Mouse (Mus musculus) limb, embryonic 14.5 days (tissue): ENCODE results near the gene Cryz. TPM values are rescaled to one million over a fixed set of nuclear protein-coding genes. Genes with fewer than 3 reads are reported as not detected.
A peak's percentile ranks its signal among the peaks of the same experiment; 100 is the strongest.

ENCODE experiments used
- ATAC-seq: fragments of 200-750 bp; cut with Nextera tagmentation; 2 replicates; pipeline ENCODE4 v1.8.0; 2017; ENCODE audit warnings: low read depth, moderate number of reproducible peaks, moderate TSS enrichment; ENCODE audit not compliant: low FRiP score
- DNase-seq: peaks from one replicate; pipeline ENCODE4 v3.0.0-alpha.2; 2015; ENCODE audit warnings: low spot score
- H3K27ac ChIP-seq: fragments of 300-500 bp; sonication (generic); replicated peaks from 2 replicates; pipeline ENCODE4 v1.5.1; 2014; ENCODE audit warnings: low read depth, mild to moderate bottlenecking, low read length, moderate library complexity, mixed read lengths
- H3K27me3 ChIP-seq: fragments of 300-500 bp; sonication (generic); 2 replicates; pipeline ENCODE4 v1.6.1; 2014; ENCODE audit warnings: low read length, mixed read lengths; ENCODE audit not compliant: control insufficient read depth, insufficient read depth
- H3K36me3 ChIP-seq: fragments of 300-500 bp; sonication (generic); 2 replicates; pipeline ENCODE4 v1.6.1; 2014; ENCODE audit warnings: mild to moderate bottlenecking, low read length, moderate library complexity, mixed read lengths; ENCODE audit not compliant: control insufficient read depth, insufficient read depth
- H3K4me1 ChIP-seq: fragments of 300-500 bp; sonication (generic); 2 replicates; pipeline ENCODE4 v1.6.1; 2014; ENCODE audit warnings: antibody characterized with exemption, low read length, mixed read lengths; ENCODE audit not compliant: control insufficient read depth, insufficient read depth
- H3K4me2 ChIP-seq: fragments of 300-500 bp; sonication (generic); replicated peaks from 2 replicates; pipeline ENCODE4 v1.6.1; 2014; ENCODE audit warnings: low read depth, mild to moderate bottlenecking, low read length, moderate library complexity; ENCODE audit not compliant: severe bottlenecking
- H3K4me3 ChIP-seq: fragments of 300-500 bp; sonication (generic); replicated peaks from 2 replicates; pipeline ENCODE4 v1.5.1; 2014; ENCODE audit warnings: low read length
- H3K9ac ChIP-seq: fragments of 300-500 bp; sonication (generic); 2 replicates; pipeline ENCODE4 v1.6.1; 2014; ENCODE audit warnings: mild to moderate bottlenecking, low read depth, low read length, moderate library complexity; ENCODE audit not compliant: severe bottlenecking
- H3K9me3 ChIP-seq: fragments of 300-500 bp; sonication (generic); 2 replicates; pipeline ENCODE4 v1.6.1; 2016; ENCODE audit warnings: low read length; ENCODE audit not compliant: control insufficient read depth
- POLR2A ChIP-seq: fragments of 200-500 bp; IDR thresholded peaks from 2 replicates; pipeline ENCODE4 v1.8.0; 2012; ENCODE audit warnings: inconsistent platforms, mild to moderate bottlenecking, moderate library complexity, borderline replicate concordance; ENCODE audit not compliant: insufficient read depth, insufficient read length; ENCODE audit errors: extremely low read depth
- WGBS: fragments of 180-500 bp; shearing (Covaris S2); extraction: QIAGEN DNeasy Blood & Tissue Kit; methylation state at CpG from one replicate; pipeline ENCODE4 v1.1.7; 2014; 5-methylcytosine and 5-hydroxymethylcytosine counted together
- polyA plus RNA-seq, 2 experiments: library from polyadenylated mRNA; depleted of rRNA in 1 of 2; stranded (reverse) in 1 of 2; unstranded in 1 of 2; fragments of >200 nt; fragmentation: Nextera tagmentation in 1 of 2; extraction: Ambion mirVana in 1 of 2; gene quantifications; 2 replicates each; pipeline versions ENCODE4 v1.2.1 to v1.2.3; 2012 to 2014

Gene Cryz
- polyA plus RNA-seq, 2 experiments, result 15.3 to 18.6 TPM

GRCm38 (mm10) chr3:154562192-154562591 lies 34.3 kb upstream of the Cryz start:
- Histone ChIP-seq H3K27me3 (no peaks in the 10 kb centered on the region), H3K36me3 (no peaks in the 10 kb centered on the region), H3K4me1 (no peaks in the 10 kb centered on the region), H3K9ac (no peak overlapping the region), H3K27ac (no peak overlapping the region), H3K4me2 (no peak overlapping the region), H3K4me3 (no peak overlapping the region), H3K9me3 (no peaks in the 10 kb centered on the region)
- DNase-seq (no peak), ATAC-seq (no peak)
- TF ChIP-seq POLR2A, result no peak
- 94% methylated on average over 3 of the region's 3 CpGs for WGBS

- WGBS, result 65% methylated on average over 3 of the region's 3 CpGs
- H3K4me2 ChIP-seq, result no peak overlapping the region
Measured at GRCm38 (mm10) chr3:154565437-154565836, 31.1 kb upstream of the Cryz start.

DNA sequence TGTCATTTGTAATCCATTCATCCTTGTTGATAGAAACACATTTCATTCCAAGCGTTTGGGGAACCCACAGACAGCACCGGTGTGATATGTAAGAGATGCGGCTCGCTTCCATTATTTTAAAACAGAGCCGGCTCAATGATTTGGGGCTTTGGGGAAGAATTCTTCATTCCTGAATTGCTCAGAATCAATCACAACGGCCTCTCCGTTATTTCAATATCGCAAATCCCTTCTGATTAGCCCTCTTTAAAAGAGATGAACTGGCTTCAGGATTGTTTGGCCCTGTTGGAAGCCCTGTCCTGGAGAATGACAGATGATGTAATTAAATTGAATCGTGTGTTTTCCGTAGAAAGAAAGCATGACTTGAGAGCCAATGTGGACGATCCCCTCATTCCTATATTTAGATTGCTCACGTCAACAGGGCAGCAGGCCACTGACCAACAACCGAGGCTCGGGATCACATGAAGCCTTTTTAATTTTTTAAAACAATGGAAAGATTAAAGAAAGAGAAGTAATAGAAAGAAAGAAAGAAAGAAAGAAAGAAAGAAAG lies 26.4 kb upstream of the Cryz start:
- no peaks in the 10 kb centered on the region for H3K9me3 ChIP-seq
- TF ChIP-seq POLR2A, result no peak
- no peak overlapping the region for H3K4me3 ChIP-seq
- no peak overlapping the region for H3K4me2 ChIP-seq
- DNase-seq (no peak), ATAC-seq (no peak)
- H3K36me3 ChIP-seq, result no peaks in the 10 kb centered on the region
- H3K27ac ChIP-seq, result no peak overlapping the region
- no peaks in the 10 kb centered on the region; the same call in 1 of the 2 replicates for H3K27me3 ChIP-seq
- no peak overlapping the region for H3K9ac ChIP-seq
- H3K4me1 ChIP-seq, result no peaks in the 10 kb centered on the region
- 57% methylated on average over 14 of the region's 14 CpGs for WGBS

More at GRCm38 (mm10) chr3:154565437-154565836, 31.1 kb upstream of the Cryz start:
- TF ChIP-seq POLR2A, result no peak
- H3K27me3 ChIP-seq, result no peaks in the 10 kb centered on the region
- H3K9me3 ChIP-seq, result no peaks in the 10 kb centered on the region
- H3K27ac ChIP-seq, result no peak overlapping the region
- no peak overlapping the region for H3K4me3 ChIP-seq
- no peak for DNase-seq
- H3K9ac ChIP-seq, result no peak overlapping the region
- H3K36me3 ChIP-seq, result no peaks in the 10 kb centered on the region
- ATAC-seq, result no peak
- H3K4me1 ChIP-seq, result no peaks in the 10 kb centered on the region

GRCm38 (mm10) chr3:154570786-154571185 lies 25.7 kb upstream of the Cryz start:
- Histone ChIP-seq H3K36me3 (no peaks in the 10 kb centered on the region), H3K27me3 (no peaks in the 10 kb centered on the region; the same call in 1 of the 2 replicates), H3K27ac (no peak overlapping the region), H3K4me3 (no peak overlapping the region), H3K4me1 (no peaks in the 10 kb centered on the region), H3K4me2 (peak overlapping the region; percentile 28), H3K9me3 (no peaks in the 10 kb centered on the region), H3K9ac (no peak overlapping the region)
- peak; percentile 39 for DNase-seq
- ATAC-seq, result no peak
- TF ChIP-seq POLR2A, result no peak
- 6% methylated on average over 12 of the region's 12 CpGs for WGBS

DNA sequence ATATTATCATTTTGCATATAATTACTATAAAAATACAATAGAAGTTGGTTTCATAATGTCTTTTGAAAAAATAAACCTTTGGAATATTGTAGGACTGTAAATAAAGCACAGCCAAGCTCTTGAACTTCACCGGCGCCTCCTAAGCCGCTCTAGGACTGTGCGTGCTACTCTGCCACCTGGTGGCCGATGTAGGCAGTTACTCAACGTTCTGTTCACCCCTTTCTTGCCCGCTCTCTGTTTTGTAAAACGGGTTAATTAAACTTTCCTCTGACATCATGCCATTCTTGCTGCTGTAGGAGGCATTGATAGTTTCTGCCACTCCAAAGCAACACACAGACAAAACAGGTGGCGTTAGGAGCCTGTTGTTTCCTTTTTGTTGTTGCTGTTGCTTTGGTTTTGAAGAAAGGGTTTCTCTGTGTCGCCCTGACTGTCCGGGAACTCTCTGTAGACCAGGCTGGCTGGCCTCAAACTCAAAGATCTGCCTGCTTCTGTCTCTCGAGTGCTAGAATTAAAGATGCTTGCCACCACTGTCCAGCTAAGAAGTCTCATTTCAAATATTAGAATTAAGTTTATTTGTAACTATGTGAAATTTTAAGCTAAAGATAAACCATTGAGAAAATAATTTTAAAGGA lies 24.1 kb upstream of the Cryz start:
- Histone ChIP-seq H3K4me2 (no peak overlapping the region), H3K36me3 (0 out of 2 replicates have a peak, but pooled peaks cover 1% of the 10 kb centered on the region), H3K4me3 (no peak overlapping the region), H3K9ac (no peak overlapping the region), H3K27ac (no peak overlapping the region), H3K27me3 (no peaks in the 10 kb centered on the region; the same call in 1 of the 2 replicates), H3K9me3 (no peaks in the 10 kb centered on the region), H3K4me1 (no peaks in the 10 kb centered on the region)
- 15% methylated on average over 12 of the region's 12 CpGs for WGBS
- DNase-seq (peak; percentile 90), ATAC-seq (peak; percentile 75; the same call in 1 of the 2 replicates)
- no peak for TF ChIP-seq POLR2A
